Mouse (Mus musculus) lung, embryonic 15.5 days (tissue): Measurements from ENCODE around the gene D17Wsu92e. TPM values are rescaled to one million over a fixed set of nuclear protein-coding genes. Genes with fewer than 3 reads are reported as not detected.

Experiments used
- ATAC-seq: fragments of 200-750 bp; cut with Nextera tagmentation; 2 replicates; pipeline ENCODE4 v1.8.0; 2017; ENCODE audit warnings: moderate number of reproducible peaks, borderline replicate concordance; ENCODE audit not compliant: low FRiP score, low TSS enrichment; ENCODE audit errors: extremely low read depth
- H3K27ac ChIP-seq: fragments of 300-500 bp; sonication (generic); 2 replicates; pipeline ENCODE4 v1.5.1; 2015; ENCODE audit warnings: moderate library complexity, mild to moderate bottlenecking, inconsistent platforms
- H3K27me3 ChIP-seq: fragments of 300-500 bp; sonication (generic); 2 replicates; pipeline ENCODE4 v1.6.1; 2015; ENCODE audit warnings: inconsistent platforms
- H3K36me3 ChIP-seq: fragments of 300-500 bp; sonication (generic); 2 replicates; pipeline ENCODE4 v1.6.1; 2015; ENCODE audit warnings: inconsistent platforms
- H3K4me1 ChIP-seq: fragments of 300-500 bp; sonication (generic); 2 replicates; pipeline ENCODE4 v1.6.1; 2015; ENCODE audit warnings: inconsistent platforms
- H3K4me2 ChIP-seq: fragments of 300-500 bp; sonication (generic); 2 replicates; pipeline ENCODE4 v1.6.1; 2015; ENCODE audit warnings: inconsistent platforms, mild to moderate bottlenecking, moderate library complexity
- H3K4me3 ChIP-seq: fragments of 300-500 bp; sonication (generic); 2 replicates; pipeline ENCODE4 v1.5.1; 2015; ENCODE audit warnings: mild to moderate bottlenecking, inconsistent platforms
- H3K9ac ChIP-seq: fragments of 300-500 bp; sonication (generic); 2 replicates; pipeline ENCODE4 v1.6.1; 2015; ENCODE audit warnings: inconsistent platforms
- H3K9me3 ChIP-seq: fragments of 300-500 bp; sonication (generic); 2 replicates; pipeline ENCODE4 v1.6.1; 2016; ENCODE audit warnings: inconsistent platforms
- WGBS: fragments of 180-500 bp; shearing (Covaris S2); methylation state at CpG from one replicate; pipeline ENCODE4 v1.1.7; 2015; 5-methylcytosine and 5-hydroxymethylcytosine counted together
- polyA plus RNA-seq: library from polyadenylated mRNA; unstranded; fragments of >200 nt; fragmentation: Nextera tagmentation; extraction: Ambion mirVana; gene quantifications from 2 replicates; pipeline ENCODE4 v1.2.1, GENCODE M21; 2015

The D17Wsu92e gene
- polyA plus RNA-seq, 1 experiment from 2014 or later: 16.8 TPM

- 67% methylated on average over 3 of the region's 3 CpGs for WGBS
- no peaks in the 10 kb centered on the region for H3K27me3 ChIP-seq
- ATAC-seq: no peak
- no peak overlapping the region for H3K9ac ChIP-seq
- H3K36me3 ChIP-seq: peaks cover 16% of the 10 kb centered on the region
- H3K27ac ChIP-seq: no peak overlapping the region
- H3K4me3 ChIP-seq: no peak overlapping the region
- no peaks in the 10 kb centered on the region for H3K9me3 ChIP-seq
- no peaks in the 10 kb centered on the region for H3K4me1 ChIP-seq
- H3K4me2 ChIP-seq: no peak overlapping the region
Observed at GRCm38 (mm10) chr17:27779755-27780154, 40.7 kb downstream of the D17Wsu92e start.

- no peaks in the 10 kb centered on the region for H3K27me3 ChIP-seq
- H3K4me1 ChIP-seq: no peaks in the 10 kb centered on the region
- peaks cover 15% of the 10 kb centered on the region for H3K36me3 ChIP-seq
- no peak overlapping the region for H3K4me2 ChIP-seq
- H3K4me3 ChIP-seq: no peak overlapping the region
- no peak for ATAC-seq
- 88% methylated on average over 9 of the region's 9 CpGs for WGBS
- H3K27ac ChIP-seq: no peak overlapping the region
- no peak overlapping the region for H3K9ac ChIP-seq
- H3K9me3 ChIP-seq: no peaks in the 10 kb centered on the region
Observed at GRCm38 (mm10) chr17:27778671-27779355, 41.6 kb downstream of the D17Wsu92e start.

- H3K4me3 ChIP-seq: no peak overlapping the region
- no peaks in the 10 kb centered on the region for H3K9me3 ChIP-seq
- H3K4me2 ChIP-seq: no peak overlapping the region
- no peak for ATAC-seq
- no peak overlapping the region for H3K27ac ChIP-seq
- peaks cover 15% of the 10 kb centered on the region for H3K36me3 ChIP-seq
- H3K9ac ChIP-seq: no peak overlapping the region
- H3K4me1 ChIP-seq: no peaks in the 10 kb centered on the region
- WGBS: 67% methylated on average over 5 of the region's 6 CpGs
- H3K27me3 ChIP-seq: no peaks in the 10 kb centered on the region
Observed at GRCm38 (mm10) chr17:27777823-27778222, 42.6 kb downstream of the D17Wsu92e start.

- Histone ChIP-seq H3K9me3 (no peaks in the 10 kb centered on the region), H3K4me2 (no peak overlapping the region), H3K27ac (no peak overlapping the region), H3K4me1 (no peaks in the 10 kb centered on the region), H3K4me3 (no peak overlapping the region), H3K27me3 (no peaks in the 10 kb centered on the region), H3K9ac (no peak overlapping the region), H3K36me3 (peaks cover 17% of the 10 kb centered on the region)
- ATAC-seq: no peak
- 84% methylated on average over 3 of the region's 3 CpGs for WGBS
Observed at GRCm38 (mm10) chr17:27774198-27774597, 46.2 kb downstream of the D17Wsu92e start.

GRCm38 (mm10) chr17:27771616-27772015 is 48.8 kb downstream of the D17Wsu92e start:
- H3K4me1 ChIP-seq: no peaks in the 10 kb centered on the region
- no peak overlapping the region for H3K4me2 ChIP-seq
- H3K9ac ChIP-seq: no peak overlapping the region
- peaks cover 19% of the 10 kb centered on the region for H3K36me3 ChIP-seq
- no peaks in the 10 kb centered on the region for H3K9me3 ChIP-seq
- no peak overlapping the region for H3K27ac ChIP-seq
- H3K4me3 ChIP-seq: no peak overlapping the region
- H3K27me3 ChIP-seq: no peaks in the 10 kb centered on the region
- 77% methylated on average over 6 of the region's 6 CpGs for WGBS
- no peak for ATAC-seq

- peak; percentile 59 for ATAC-seq
- Histone ChIP-seq H3K4me2 (no peak overlapping the region), H3K4me3 (no peak overlapping the region), H3K27ac (no peak overlapping the region), H3K9me3 (no peaks in the 10 kb centered on the region), H3K36me3 (peaks cover 30% of the 10 kb centered on the region), H3K27me3 (no peaks in the 10 kb centered on the region), H3K4me1 (no peaks in the 10 kb centered on the region), H3K9ac (no peak overlapping the region)
- WGBS: 62% methylated on average over 8 of the region's 8 CpGs
Observed at GRCm38 (mm10) chr17:27768817-27769542, 51.5 kb downstream of the D17Wsu92e start.

GRCm38 (mm10) chr17:27767543-27767942 is 52.9 kb downstream of the D17Wsu92e start:
- Histone ChIP-seq H3K9me3 (no peaks in the 10 kb centered on the region), H3K4me1 (no peaks in the 10 kb centered on the region), H3K9ac (no peak overlapping the region), H3K4me2 (no peak overlapping the region), H3K27me3 (no peaks in the 10 kb centered on the region), H3K27ac (no peak overlapping the region), H3K4me3 (no peak overlapping the region), H3K36me3 (peaks cover 29% of the 10 kb centered on the region)
- no peak for ATAC-seq
- 82% methylated on average over 12 of the region's 12 CpGs for WGBS

GRCm38 (mm10) chr17:27767120-27767519 is 53.3 kb downstream of the D17Wsu92e start:
- WGBS: 87% methylated on average over 5 of the region's 5 CpGs
- Histone ChIP-seq H3K36me3 (peaks cover 26% of the 10 kb centered on the region), H3K4me3 (no peak overlapping the region), H3K4me1 (no peaks in the 10 kb centered on the region), H3K9me3 (no peaks in the 10 kb centered on the region), H3K4me2 (no peak overlapping the region), H3K27me3 (no peaks in the 10 kb centered on the region), H3K9ac (no peak overlapping the region), H3K27ac (no peak overlapping the region)
- no peak for ATAC-seq

GRCm38 (mm10) chr17:27765066-27765465 is 55.4 kb downstream of the D17Wsu92e start:
- 94% methylated on average over 6 of the region's 6 CpGs for WGBS
- no peak overlapping the region for H3K4me2 ChIP-seq
- H3K27ac ChIP-seq: no peak overlapping the region
- H3K4me3 ChIP-seq: no peak overlapping the region
- ATAC-seq: no peak
- H3K27me3 ChIP-seq: no peaks in the 10 kb centered on the region
- no peaks in the 10 kb centered on the region for H3K4me1 ChIP-seq
- H3K36me3 ChIP-seq: peaks cover 24% of the 10 kb centered on the region
- H3K9ac ChIP-seq: no peak overlapping the region
- no peaks in the 10 kb centered on the region for H3K9me3 ChIP-seq

- no peaks in the 10 kb centered on the region for H3K9me3 ChIP-seq
- H3K36me3 ChIP-seq: peaks cover 24% of the 10 kb centered on the region
- H3K9ac ChIP-seq: no peak overlapping the region
- H3K4me2 ChIP-seq: no peak overlapping the region
- WGBS: 88% methylated on average over 2 of the region's 2 CpGs
- no peak overlapping the region for H3K27ac ChIP-seq
- H3K4me3 ChIP-seq: no peak overlapping the region
- H3K27me3 ChIP-seq: no peaks in the 10 kb centered on the region
- ATAC-seq: no peak
- no peaks in the 10 kb centered on the region for H3K4me1 ChIP-seq
Observed at GRCm38 (mm10) chr17:27764453-27764852, 56.0 kb downstream of the D17Wsu92e start.

- no peaks in the 10 kb centered on the region for H3K4me1 ChIP-seq
- no peaks in the 10 kb centered on the region for H3K9me3 ChIP-seq
- ATAC-seq: no peak
- no peaks in the 10 kb centered on the region for H3K27me3 ChIP-seq
- no peak overlapping the region for H3K4me2 ChIP-seq
- H3K27ac ChIP-seq: no peak overlapping the region
- peaks cover 24% of the 10 kb centered on the region for H3K36me3 ChIP-seq
- H3K4me3 ChIP-seq: no peak overlapping the region
- WGBS: 94% methylated on average over 11 of the region's 11 CpGs
- no peak overlapping the region for H3K9ac ChIP-seq
Observed at GRCm38 (mm10) chr17:27762884-27763283, 57.6 kb downstream of the D17Wsu92e start.

- Histone ChIP-seq H3K27ac (no peak overlapping the region), H3K4me3 (no peak overlapping the region), H3K9ac (no peak overlapping the region), H3K4me1 (no peaks in the 10 kb centered on the region), H3K27me3 (no peaks in the 10 kb centered on the region), H3K4me2 (no peak overlapping the region), H3K9me3 (no peaks in the 10 kb centered on the region), H3K36me3 (peaks cover 24% of the 10 kb centered on the region)
- 38% methylated on average over 9 of the region's 9 CpGs for WGBS
- peak; percentile 50; the same call in 1 of the 2 replicates for ATAC-seq
Observed at GRCm38 (mm10) chr17:27761639-27762336, 58.7 kb downstream of the D17Wsu92e start.
